Mouse (Mus musculus) neutrophil, adult 5-6 weeks (primary cell): Measurements from ENCODE around the gene Rps11. TPM values are rescaled to one million over a fixed set of nuclear protein-coding genes. Genes with fewer than 3 reads are reported as not detected.
A peak's percentile ranks its signal among the peaks of the same experiment; 100 is the strongest.

ENCODE experiments used
- ATAC-seq: fragments of 151-379, 151-347 bp; 2 replicates; pipeline ENCODE4 v1.8.0; 2017; ENCODE audit warnings: mild to moderate bottlenecking, moderate TSS enrichment; ENCODE audit not compliant: insufficient number of reproducible peaks, poor library complexity, low FRiP score, severe bottlenecking; ENCODE audit errors: extremely low read depth
- total RNA-seq: library from RNA; stranded (forward); fragments of 200-1000 nt; gene quantifications from 2 replicates; pipeline ENCODE4 v1.2.3, GENCODE M21; 2017

Rps11 gene
- total RNA-seq, 1 experiment from 2014 or later: 609 TPM

- ATAC-seq: no peak
Measured at GRCm38 (mm10) chr7:45094121-45094520, 30.1 kb downstream of the Rps11 start.

DNA sequence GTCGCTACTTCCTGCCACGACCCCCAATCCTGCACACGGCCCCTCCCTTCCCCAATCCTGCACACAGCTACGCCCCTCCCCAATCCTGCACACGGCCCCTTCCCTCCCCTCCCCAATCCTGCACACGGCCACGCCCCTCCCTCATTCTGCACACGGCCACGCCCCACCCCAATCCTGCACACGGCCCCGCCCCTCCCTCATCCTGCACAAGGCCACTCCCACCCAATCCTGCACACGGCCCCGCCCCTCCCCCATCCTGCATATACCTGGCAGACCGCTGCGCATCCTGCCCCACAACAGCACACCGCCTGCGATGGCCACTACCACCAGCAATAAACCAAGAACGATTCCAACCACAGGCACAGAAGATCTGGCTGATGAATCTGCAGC, 30.7 kb downstream of the Rps11 start:
- no peak for ATAC-seq

GRCm38 (mm10) chr7:45092828-45093515, 31.3 kb downstream of the Rps11 start:
- no peak for ATAC-seq

GRCm38 (mm10) chr7:45092048-45092447, 32.2 kb downstream of the Rps11 start, which contains the start of gene Rcn3:
TSS of gene Rcn3 (minus strand) at chr7:45092221.
- ATAC-seq: no peak

DNA sequence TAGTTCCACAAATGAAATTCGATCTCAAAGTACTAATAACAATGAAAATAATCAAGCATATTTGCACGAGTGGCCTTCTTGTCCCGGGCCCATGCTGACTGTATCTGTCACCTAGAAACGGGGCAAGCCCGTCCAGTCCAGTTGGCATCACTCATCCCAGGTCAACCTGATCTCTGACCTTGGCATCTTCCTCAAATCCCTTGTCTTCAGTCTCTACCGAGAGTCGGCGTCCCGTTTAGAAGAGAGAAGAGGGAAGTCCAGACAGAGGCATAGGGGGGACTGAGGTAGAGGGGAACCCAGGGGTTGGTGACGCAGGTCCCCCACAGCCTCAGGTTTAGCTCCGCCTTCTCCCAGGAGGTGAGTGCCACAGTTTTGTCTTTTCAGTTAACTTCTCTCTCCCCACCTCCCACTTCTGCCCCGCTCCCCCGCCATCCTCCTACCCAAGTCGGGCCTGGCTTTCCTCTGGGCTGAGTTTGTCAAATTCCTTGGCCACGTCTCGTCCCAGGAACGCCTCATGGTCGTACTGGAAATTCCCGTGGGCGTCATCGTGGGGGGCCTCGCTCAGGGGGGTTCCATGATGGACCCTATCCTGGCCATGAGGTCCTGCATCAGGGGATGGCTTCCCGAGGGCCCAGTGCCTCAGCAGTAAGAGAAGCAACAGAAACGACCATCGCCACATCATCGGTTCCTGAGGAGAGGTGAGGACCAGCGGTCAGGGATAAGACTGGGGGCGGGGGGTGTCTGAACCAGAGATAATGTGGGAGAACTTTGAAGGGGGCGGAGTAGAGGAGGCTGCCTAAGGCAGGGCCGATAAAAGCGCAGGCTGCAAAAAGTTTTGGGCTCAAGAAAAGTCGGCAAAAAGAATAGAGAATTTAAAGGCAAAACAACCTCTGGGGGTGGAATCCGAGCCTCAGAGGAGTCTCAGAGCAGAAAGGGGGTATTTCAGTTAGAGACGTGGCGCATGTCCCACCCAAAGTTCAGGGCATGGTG, 32.9 kb downstream of the Rps11 start:
- peak; percentile 63 for ATAC-seq

DNA sequence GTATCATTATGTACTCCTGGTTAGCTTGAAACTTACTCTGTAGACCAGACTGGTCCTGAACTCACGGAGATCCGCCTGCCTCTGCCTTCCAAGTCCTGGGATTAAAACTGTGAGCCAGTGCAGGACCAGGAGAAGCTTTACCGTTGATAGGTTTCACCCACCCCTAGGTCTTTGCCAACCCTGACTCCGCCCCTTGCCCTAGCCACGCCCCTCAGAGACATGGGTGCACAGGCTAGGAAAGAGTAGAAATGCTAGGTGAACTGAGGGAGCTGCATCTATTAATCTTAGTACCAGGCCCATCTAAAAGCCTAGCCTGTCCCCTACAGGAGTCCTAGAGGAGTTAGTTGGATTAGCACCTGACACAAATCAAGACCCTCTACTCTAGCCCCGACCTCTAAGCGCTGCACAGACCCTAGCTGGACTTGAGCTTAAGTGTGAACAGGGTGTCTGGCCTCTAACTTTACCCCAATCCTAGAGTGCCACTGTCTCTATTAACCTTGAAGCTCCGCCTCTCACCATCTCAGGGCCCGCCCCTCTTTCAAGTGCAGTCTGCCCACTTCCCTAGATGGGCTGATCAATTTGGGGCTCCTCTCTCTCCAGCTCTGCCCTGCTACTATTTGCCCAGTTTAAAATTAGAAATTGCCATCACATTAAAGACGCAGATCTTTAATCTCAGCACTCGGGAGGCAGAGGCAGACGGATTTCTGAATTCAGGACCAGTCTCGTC, 33.8 kb downstream of the Rps11 start:
- no peak for ATAC-seq

DNA sequence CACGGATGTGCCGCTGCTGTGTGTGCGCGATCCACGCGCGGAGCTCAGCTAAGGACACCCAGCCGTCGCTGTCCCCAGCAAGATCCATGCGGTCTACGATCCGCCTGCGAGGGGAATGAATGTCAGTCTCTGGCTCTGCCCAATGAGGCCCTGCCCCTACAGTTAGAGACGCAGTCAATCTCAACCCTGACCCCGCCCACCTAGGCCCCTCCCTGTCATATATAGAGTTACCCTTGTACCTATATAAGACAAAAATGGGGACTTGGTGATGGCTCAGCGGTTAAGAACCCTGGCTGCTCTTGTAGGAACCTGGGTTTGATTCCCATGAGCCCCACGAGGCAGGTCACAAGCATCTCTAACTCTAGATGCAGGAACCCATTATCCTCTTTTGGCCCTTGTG, 35.6 kb downstream of the Rps11 start:
- no peak for ATAC-seq

DNA sequence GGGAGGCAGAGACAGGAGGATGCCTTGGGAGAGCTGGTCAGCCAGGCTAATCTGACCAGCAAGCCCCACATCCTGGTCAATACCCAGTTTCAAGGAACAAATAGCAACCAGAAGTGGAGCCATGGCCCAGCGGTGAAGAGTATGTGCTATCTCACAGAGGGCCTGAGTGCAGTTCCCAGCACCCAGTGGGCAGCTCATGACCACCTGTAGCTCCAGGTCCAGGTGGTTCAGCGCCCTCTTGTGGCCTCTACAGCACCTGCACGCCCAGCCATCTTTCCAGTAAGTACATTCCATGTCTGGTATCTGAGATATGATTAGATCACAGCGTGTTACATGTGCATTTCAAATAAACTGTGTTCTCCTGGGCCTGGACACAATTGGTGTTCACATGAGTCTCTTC, 38.2 kb downstream of the Rps11 start:
- ATAC-seq: no peak

GRCm38 (mm10) chr7:45083300-45083890, 40.8 kb downstream of the Rps11 start:
- no peak for ATAC-seq

DNA sequence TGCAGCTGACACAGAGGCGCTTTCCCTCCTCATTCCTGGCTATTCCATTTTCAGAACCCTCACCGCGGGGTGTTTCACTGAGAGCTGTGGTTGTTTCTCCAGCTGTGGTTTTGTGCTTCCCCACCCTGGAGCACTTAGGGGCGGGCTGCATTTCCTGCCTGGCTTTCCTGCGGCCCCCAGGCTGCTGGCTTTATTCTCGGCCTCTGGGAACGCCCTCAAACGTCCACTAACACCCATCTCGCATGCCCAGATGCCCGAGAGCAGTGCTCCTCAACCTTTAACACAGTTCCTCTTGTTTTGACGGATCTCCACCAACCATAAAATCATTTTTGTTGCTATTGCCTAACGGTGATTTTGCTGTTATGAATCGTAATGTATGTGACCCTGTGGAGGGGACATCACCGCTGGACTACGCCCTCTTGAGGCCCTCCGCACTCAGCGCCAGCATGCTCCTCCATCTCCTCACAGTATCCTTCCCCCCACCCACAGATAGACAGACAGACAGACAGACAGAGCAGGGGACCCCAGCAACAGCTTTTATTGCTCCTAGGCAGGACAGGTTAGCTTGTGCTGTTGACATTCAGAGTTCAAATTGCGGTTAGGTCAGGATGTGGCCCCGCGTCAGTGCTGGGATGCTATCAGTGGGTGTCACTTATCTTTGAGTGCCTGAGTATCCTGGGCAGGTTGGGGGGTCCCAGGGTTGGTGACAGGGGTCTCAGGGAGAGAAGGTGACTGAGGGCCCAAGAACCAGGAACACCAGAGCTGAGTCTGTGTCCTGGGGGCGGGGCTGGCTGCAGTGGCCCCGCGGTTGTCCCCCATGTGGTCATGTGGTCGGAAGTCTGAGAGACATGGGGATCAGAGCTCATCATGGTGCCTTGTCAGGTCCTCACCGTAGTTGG, 41.6 kb downstream of the Rps11 start:
- peak; percentile 45; the same call in 1 of the 2 replicates for ATAC-seq

DNA sequence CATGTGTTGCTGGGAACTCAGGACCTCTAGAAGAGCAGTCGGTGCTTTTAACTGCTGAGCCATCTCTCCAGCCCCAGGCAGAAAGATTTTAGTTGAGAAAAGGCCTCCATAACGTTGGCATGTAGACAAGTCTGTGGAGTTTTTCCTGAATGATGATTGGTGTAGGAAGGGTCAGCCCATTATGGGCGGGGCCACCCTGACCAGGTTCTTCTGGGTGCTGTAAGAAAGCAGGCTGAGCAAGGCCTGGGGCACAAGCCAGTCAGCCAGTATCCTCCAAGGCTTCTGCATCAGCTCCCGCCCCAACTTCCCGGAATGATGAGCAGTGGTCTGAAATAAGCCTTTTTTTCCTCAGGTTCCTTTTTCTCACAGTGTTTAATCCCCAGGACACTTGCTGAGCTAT, 43.2 kb downstream of the Rps11 start:
- ATAC-seq: no peak

- peak; percentile 65 for ATAC-seq
Measured at GRCm38 (mm10) chr7:45079856-45080255, 44.4 kb downstream of the Rps11 start.

GRCm38 (mm10) chr7:45078513-45078912, 45.7 kb downstream of the Rps11 start:
- peak; percentile 40; the same call in 1 of the 2 replicates for ATAC-seq

GRCm38 (mm10) chr7:45077829-45078228, 46.4 kb downstream of the Rps11 start:
- ATAC-seq: no peak

DNA sequence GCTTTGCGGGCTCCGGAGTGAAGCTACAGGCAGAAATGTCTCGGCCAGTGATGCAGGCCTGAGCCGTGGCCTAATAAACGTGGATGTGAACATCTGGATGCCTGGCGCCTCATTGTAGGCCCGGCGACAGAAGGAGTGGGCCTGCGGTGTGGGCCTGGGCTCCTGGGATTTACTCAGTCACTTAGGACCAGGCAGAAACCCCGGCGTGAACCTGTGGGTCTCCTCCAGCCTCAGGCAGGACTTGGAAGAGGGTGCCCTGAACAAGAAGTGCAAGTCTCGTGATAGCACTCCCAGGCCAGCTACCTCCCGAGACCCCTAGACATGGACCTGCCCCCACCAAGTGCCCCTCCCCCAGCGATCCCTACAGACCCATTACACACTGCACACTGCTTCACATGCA, 46.9 kb downstream of the Rps11 start:
- no peak for ATAC-seq

DNA sequence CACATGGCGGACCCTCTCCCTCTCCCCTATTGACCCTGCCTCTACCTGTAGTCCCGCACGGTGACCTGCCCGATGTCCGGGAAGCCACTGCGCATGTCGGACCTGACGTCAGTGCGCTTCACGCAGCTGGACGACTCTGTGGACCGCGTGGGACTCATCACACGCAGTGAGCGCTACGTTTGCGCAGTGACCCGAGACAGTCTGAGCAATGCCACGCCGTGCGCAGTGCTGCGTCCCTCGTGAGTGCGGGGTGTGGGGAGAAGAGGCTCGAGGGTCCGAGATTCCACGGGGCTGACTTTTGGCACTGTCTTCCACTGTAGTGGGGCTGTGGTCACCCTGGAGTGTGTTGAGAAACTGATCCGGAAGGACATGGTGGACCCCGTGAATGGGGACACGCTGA, 47.7 kb downstream of the Rps11 start:
- no peak for ATAC-seq

DNA sequence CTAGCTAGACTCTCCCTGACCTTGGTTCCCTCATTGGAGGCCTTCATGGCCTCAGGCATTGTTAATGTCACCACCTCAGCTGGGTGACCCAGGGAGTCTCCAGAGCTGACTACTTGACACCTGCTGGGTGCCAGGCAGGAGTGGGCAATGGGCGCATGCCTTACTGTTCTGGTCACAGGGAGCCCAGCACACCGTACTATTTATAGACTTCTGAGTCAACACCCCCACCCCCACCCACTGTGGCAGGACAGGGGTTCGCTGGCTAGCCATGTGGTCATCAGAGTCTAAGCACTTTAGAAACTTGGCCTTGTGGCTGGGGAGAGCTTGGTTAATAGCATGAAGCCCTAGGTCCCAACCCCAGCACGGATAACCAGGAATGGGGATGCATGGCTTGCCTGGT, 48.8 kb downstream of the Rps11 start:
- no peak for ATAC-seq

GRCm38 (mm10) chr7:45073949-45074348, 50.3 kb downstream of the Rps11 start:
- no peak for ATAC-seq
